Mouse (Mus musculus) forebrain, embryonic 10.5 days (tissue): ENCODE measurements around the gene Mgll. TPM values are rescaled to one million over a fixed set of nuclear protein-coding genes. Genes with fewer than 3 reads are reported as not detected.

ENCODE experiments used
- DNase-seq: peaks from one replicate; pipeline ENCODE4 v3.0.0-alpha.2; 2017; ENCODE audit warnings: low spot score; ENCODE audit errors: extremely low spot score
- H3K27ac ChIP-seq: fragments of 300-500 bp; sonication (generic); 2 replicates; pipeline ENCODE4 v1.5.1; 2016; ENCODE audit warnings: mild to moderate bottlenecking
- H3K27me3 ChIP-seq: fragments of 300-500 bp; sonication (generic); 2 replicates; pipeline ENCODE4 v1.6.1; 2016; ENCODE audit warnings: mild to moderate bottlenecking; ENCODE audit not compliant: poor library complexity, severe bottlenecking
- H3K36me3 ChIP-seq: fragments of 300-500 bp; sonication (generic); replicated peaks from 2 replicates; pipeline ENCODE4 v1.6.1; 2016; ENCODE audit warnings: mild to moderate bottlenecking, moderate library complexity
- H3K4me1 ChIP-seq: fragments of 300-500 bp; sonication (generic); 2 replicates; pipeline ENCODE4 v1.6.1; 2016
- H3K4me3 ChIP-seq: fragments of 300-500 bp; sonication (generic); 2 replicates; pipeline ENCODE4 v1.5.1; 2016; ENCODE audit warnings: mild to moderate bottlenecking, moderate library complexity
- H3K9me3 ChIP-seq: fragments of 300-500 bp; sonication (generic); 2 replicates; pipeline ENCODE4 v1.6.1; 2016; ENCODE audit warnings: mild to moderate bottlenecking, moderate library complexity
- WGBS: fragments of 180-500 bp; shearing (Covaris S2); methylation state at CpG from one replicate; pipeline ENCODE4 v1.1.7; 2016; 5-methylcytosine and 5-hydroxymethylcytosine counted together
- polyA plus RNA-seq: library from polyadenylated mRNA; unstranded; fragments of >200 nt; fragmentation: Nextera tagmentation; extraction: Ambion mirVana; gene quantifications from 2 replicates; pipeline ENCODE4 v1.2.1, GENCODE M21; 2016

Mgll gene
- polyA plus RNA-seq, 1 experiment from 2014 or later = 5.8 TPM

DNA sequence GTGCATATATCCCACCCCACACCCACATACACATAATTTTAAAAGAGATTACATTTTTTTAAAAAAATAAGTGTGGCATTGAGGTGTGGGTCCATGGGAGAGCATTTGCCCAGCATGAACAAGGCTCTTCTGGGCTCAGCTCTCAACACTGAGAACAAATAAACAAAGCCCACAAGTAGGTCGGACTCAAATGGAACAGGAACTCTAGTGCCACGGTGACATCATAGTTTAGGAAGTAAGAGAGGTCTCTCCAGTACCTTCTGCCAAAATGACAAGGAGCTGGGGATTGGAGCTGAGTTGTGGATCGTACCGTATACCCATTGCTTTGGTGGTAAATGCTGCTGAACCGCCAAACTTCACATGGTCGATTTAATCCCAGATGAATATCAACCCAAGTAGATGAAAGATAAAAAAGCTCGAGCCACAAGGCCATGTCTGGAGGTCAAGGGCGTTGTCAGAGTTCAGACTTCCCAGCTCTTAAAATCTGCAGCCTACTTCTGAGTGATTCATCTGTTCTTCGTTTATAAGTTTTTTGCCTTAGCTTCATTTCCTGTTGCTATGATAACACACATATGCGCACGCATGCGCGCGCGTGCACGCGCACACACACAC, 80.9 kb downstream of the Mgll start:
- Histone ChIP-seq H3K4me1 (peaks cover 31% of the 10 kb centered on the region), H3K9me3 (no peaks in the 10 kb centered on the region), H3K27me3 (no peaks in the 10 kb centered on the region), H3K36me3 (no peaks in the 10 kb centered on the region), H3K4me3 (no peak overlapping the region), H3K27ac (no peak overlapping the region)
- no peak for DNase-seq
- 94% methylated on average over 17 of the region's 17 CpGs for WGBS

DNA sequence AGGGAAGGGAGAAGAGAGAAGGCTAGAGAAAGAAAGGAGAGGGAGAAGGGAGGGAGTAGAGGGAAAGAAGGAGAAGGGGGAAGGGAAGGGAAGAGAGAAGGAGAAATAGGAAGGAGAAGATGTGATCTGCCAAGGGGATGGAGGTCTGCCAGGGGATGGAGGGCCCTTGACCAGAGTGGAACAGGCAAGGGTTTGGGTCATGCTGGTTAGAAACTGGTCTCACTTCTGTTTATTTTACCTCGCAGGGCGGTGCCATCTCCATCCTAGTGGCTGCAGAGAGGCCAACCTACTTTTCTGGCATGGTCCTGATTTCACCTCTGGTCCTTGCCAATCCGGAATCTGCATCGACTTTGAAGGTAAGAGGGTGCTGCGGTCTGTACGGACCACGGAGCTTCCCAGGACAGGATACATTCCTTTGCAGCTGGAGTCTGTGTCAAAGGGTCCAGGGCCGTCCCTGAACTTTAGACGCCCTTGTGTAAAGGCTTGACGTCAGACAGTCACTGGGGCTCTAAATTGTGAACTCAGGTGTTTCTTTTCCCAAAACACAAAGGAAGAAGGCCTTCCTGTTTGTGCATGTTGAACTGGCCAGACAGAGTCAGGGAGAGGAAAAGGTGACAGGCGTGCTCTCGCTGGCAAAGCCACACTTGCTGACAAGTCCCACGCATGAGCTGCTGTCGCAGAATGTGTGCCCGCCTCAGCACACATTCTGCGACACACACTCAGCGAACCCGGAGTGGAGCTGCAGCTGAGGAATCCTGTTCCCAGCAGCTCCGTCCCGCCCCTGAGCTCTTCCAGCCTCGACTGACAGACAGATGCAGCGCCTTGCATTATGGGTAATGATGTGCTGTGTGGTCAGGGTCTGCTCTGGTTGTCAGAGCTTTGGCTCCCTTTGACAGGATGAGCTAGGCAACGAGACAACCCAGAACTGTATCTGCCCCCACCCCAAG, 85.2 kb downstream of the Mgll start:
- WGBS = 85% methylated on average over 23 of the region's 23 CpGs
- Histone ChIP-seq H3K4me1 (peaks cover 49% of the 10 kb centered on the region), H3K36me3 (no peaks in the 10 kb centered on the region), H3K27me3 (no peaks in the 10 kb centered on the region), H3K9me3 (no peaks in the 10 kb centered on the region), H3K27ac (no peak overlapping the region), H3K4me3 (no peak overlapping the region)
- no peak for DNase-seq

DNA sequence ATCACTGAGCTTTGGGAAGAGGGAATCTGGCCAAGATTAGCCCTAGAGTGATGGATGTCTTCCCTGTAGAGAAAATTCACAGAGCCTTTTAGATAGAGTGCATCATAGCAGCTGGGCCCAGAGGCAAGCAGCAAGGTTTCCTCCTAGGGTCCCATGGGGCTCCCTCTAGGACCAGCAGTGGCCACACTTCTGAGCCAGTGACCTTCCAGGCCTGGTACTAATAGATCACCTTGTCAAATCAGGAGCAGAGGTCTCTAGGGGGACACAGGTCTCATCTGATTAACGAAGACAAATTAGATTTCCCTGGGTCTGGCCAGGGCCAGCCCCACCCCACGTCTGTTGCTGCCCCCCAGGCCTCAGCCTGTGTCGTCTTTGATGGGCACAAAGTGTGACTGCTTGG, 86.1 kb downstream of the Mgll start:
- H3K27me3 ChIP-seq = no peaks in the 10 kb centered on the region
- H3K4me1 ChIP-seq = peaks cover 58% of the 10 kb centered on the region
- H3K36me3 ChIP-seq = no peaks in the 10 kb centered on the region
- no peak overlapping the region for H3K27ac ChIP-seq
- no peak for DNase-seq
- WGBS = 72% methylated on average over 3 of the region's 3 CpGs
- H3K4me3 ChIP-seq = no peak overlapping the region
- no peaks in the 10 kb centered on the region for H3K9me3 ChIP-seq

DNA sequence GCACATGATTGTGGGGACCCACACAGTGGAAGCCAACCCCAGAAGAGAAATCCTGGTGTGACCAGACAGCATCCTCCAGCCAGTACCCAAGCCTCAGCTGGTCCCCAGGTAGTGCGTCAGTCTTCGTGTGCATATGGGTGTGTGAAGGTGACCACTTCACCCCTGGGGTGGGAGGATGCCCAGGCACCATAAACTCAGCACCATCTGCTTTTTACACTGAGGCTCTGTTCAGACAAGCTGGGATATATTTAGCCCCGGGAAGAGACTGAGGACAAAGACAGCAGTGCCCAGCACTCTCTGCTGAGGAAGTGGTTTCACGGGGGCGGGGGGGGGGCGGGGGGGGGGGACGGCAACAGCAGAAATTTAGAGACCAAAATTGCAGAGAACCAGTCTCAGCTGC, 87.2 kb downstream of the Mgll start:
- H3K27me3 ChIP-seq = no peaks in the 10 kb centered on the region
- WGBS = 65% methylated on average over 7 of the region's 7 CpGs
- H3K4me1 ChIP-seq = peaks cover 66% of the 10 kb centered on the region
- DNase-seq = no peak
- no peaks in the 10 kb centered on the region for H3K36me3 ChIP-seq
- peak overlapping the region; percentile 35; the same call in 1 of the 2 replicates for H3K27ac ChIP-seq
- H3K9me3 ChIP-seq = no peaks in the 10 kb centered on the region
- no peak overlapping the region for H3K4me3 ChIP-seq

DNA sequence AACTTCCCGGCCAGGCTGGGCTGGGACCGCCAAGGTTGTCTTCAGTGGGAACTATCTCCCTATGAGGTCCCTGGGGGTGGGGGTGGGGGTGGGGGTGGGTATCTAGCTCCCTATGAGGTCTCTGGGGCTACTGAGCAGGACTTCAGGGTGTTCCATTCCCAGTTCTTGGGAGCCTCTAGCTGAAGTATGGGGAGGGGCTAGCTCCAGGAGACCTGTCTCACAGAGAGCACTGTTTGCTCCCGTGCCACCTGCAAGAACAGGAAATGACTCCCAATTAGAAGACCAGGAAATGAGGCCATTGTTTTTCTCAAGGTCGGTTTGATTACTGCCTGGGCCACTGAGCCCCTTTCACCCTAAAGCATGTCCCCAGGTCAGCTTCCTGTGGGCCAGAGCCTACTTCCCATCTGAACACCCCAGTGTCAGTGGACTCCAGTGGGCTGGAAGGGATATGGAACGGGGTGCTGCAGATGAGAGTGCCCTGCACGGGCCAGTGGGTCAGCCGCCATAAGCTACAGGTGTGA, 87.7 kb downstream of the Mgll start:
- 64% methylated on average over 7 of the region's 7 CpGs for WGBS
- Histone ChIP-seq H3K4me3 (no peak overlapping the region), H3K27ac (peak overlapping the region; percentile 6; the same call in 1 of the 2 replicates), H3K9me3 (no peaks in the 10 kb centered on the region), H3K4me1 (peaks cover 66% of the 10 kb centered on the region), H3K27me3 (no peaks in the 10 kb centered on the region), H3K36me3 (no peaks in the 10 kb centered on the region)
- no peak for DNase-seq

DNA sequence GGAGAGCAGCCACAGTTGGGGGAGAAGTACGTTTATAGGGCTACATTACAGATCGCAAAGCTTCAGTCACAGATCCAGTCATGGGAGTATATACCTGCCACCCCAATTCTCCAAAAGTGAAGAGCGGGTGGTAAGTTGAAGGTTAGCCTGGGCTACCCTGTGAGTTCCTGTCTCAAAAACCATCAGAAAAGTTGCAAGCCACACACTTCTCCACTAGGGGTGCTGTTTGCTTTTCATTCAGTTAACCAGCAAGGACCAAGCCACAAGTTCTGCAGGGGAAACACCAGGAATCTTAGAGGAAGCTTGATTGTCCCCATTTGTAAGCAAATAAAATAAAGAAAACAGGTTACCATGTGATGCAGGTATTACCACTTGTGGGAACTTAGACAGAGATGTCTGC, 88.7 kb downstream of the Mgll start:
- no peak overlapping the region for H3K4me3 ChIP-seq
- 65% methylated on average over 3 of the region's 3 CpGs for WGBS
- no peak for DNase-seq

DNA sequence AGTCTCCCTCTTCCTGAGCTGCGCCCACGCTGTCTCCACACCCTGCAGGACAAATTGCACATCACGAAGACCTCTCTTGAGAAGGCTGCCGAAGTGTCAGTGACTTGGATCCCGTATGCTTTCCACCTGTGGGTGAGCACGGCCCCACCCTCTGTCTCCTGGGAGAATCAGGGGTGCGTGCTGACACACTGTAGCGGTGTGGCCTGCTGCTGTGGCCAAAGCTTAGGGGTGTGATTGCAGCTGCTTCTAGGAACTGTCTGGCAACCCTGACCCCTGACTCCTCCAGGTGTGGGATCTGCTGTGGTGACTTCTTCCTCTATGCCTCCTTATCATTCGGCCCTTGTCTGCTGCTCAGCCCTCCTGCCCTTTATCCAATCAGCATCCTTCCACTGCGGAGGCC, 89.6 kb downstream of the Mgll start:
- WGBS = 88% methylated on average over 10 of the region's 10 CpGs
- Histone ChIP-seq H3K9me3 (no peaks in the 10 kb centered on the region), H3K4me1 (peaks cover 54% of the 10 kb centered on the region), H3K27ac (no peak overlapping the region), H3K36me3 (no peaks in the 10 kb centered on the region), H3K27me3 (no peaks in the 10 kb centered on the region), H3K4me3 (no peak overlapping the region)
- DNase-seq = no peak

More for the DNA sequence above, 88.7 kb downstream of the Mgll start:
- Histone ChIP-seq H3K36me3 (no peaks in the 10 kb centered on the region), H3K9me3 (no peaks in the 10 kb centered on the region), H3K27me3 (no peaks in the 10 kb centered on the region), H3K27ac (no peak overlapping the region), H3K4me1 (peaks cover 57% of the 10 kb centered on the region)

DNA sequence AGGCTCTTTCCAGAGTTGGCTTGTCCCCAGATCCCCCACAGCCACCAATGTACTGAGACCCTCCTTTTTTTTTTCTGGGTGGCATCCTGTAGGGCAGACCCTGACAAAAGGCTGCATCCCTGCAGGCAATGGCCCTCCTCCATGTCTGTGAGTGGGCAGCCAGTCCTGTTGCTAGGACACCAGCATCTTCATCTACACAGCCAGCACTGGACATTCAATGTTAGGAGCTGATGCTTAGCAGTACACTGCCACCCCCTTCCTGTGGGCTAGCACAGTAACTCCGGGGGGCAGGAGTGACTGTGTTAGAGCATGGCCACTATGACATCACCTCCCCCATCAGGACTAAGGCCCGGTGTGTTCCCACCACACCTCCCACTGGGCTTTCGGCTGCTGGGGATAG, 90.8 kb downstream of the Mgll start:
- Histone ChIP-seq H3K4me3 (no peak overlapping the region), H3K4me1 (peaks cover 47% of the 10 kb centered on the region), H3K9me3 (no peaks in the 10 kb centered on the region), H3K36me3 (no peaks in the 10 kb centered on the region), H3K27me3 (no peaks in the 10 kb centered on the region), H3K27ac (peak overlapping the region; percentile 35; the same call in 1 of the 2 replicates)
- WGBS = 63% methylated on average over 3 of the region's 3 CpGs
- no peak for DNase-seq

GRCm38 (mm10) chr6:88815489-88815888, 91.3 kb downstream of the Mgll start:
- H3K9me3 ChIP-seq = no peaks in the 10 kb centered on the region
- no peak overlapping the region for H3K4me3 ChIP-seq
- peaks cover 43% of the 10 kb centered on the region for H3K4me1 ChIP-seq
- H3K27ac ChIP-seq = peak overlapping the region; percentile 35; the same call in 1 of the 2 replicates
- no peaks in the 10 kb centered on the region for H3K36me3 ChIP-seq
- 81% methylated on average over 3 of the region's 3 CpGs for WGBS
- DNase-seq = no peak
- no peaks in the 10 kb centered on the region for H3K27me3 ChIP-seq

DNA sequence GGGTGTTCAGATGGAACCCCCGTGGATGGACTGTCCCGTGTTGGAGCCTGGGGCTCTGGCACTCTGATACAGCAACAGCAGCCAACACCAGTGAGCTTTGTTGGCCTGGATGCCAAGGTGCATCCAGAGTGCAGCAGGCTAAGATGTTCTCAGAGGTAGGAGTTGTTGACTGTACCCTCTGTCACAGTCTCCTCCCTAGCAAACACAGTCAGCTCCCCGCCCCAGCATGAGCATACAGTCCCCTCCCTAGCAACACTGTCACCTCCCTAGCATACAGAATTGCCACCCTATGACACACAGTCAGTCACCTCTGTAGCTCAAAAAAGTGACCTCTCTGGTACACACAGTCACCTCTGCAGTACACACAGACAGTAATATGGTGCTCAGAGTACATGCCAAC, 92.7 kb downstream of the Mgll start:
- H3K9me3 ChIP-seq = no peaks in the 10 kb centered on the region
- DNase-seq = no peak
- 81% methylated on average over 3 of the region's 3 CpGs for WGBS
- H3K36me3 ChIP-seq = no peaks in the 10 kb centered on the region
- H3K27ac ChIP-seq = no peak overlapping the region
- no peak overlapping the region for H3K4me3 ChIP-seq
- no peaks in the 10 kb centered on the region for H3K27me3 ChIP-seq
- peaks cover 38% of the 10 kb centered on the region for H3K4me1 ChIP-seq

GRCm38 (mm10) chr6:88820853-88821252, 96.6 kb downstream of the Mgll start:
- Histone ChIP-seq H3K36me3 (no peaks in the 10 kb centered on the region), H3K4me3 (no peak overlapping the region), H3K27me3 (no peaks in the 10 kb centered on the region), H3K27ac (no peak overlapping the region), H3K4me1 (peaks cover 10% of the 10 kb centered on the region), H3K9me3 (no peaks in the 10 kb centered on the region)
- no peak for DNase-seq
- 58% methylated on average over 3 of the region's 3 CpGs for WGBS

DNA sequence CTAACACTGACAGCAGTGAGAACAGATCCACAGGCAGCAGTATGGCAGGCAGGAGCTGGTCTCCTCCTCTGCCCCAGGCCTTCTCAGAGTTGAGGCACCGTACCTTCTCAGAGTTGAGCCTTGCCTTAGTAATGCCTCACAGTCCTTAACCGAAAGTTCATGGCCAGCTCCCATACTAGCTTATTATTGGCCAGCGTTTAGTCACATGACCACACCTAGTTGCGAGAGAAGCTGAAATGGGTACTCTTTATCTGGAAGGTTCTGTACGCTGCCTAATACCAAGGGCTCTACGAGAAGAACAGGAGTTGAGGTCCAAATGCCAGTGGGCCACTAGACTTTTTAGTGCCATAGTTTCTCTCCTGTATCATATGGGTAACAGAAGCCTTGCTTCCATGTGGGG, 97.1 kb downstream of the Mgll start:
- no peaks in the 10 kb centered on the region for H3K9me3 ChIP-seq
- H3K4me3 ChIP-seq = no peak overlapping the region
- WGBS = 91% methylated on average over 6 of the region's 6 CpGs
- DNase-seq = no peak
- no peak overlapping the region for H3K27ac ChIP-seq
- peaks cover 8% of the 10 kb centered on the region for H3K4me1 ChIP-seq
- H3K36me3 ChIP-seq = no peaks in the 10 kb centered on the region
- no peaks in the 10 kb centered on the region for H3K27me3 ChIP-seq

DNA sequence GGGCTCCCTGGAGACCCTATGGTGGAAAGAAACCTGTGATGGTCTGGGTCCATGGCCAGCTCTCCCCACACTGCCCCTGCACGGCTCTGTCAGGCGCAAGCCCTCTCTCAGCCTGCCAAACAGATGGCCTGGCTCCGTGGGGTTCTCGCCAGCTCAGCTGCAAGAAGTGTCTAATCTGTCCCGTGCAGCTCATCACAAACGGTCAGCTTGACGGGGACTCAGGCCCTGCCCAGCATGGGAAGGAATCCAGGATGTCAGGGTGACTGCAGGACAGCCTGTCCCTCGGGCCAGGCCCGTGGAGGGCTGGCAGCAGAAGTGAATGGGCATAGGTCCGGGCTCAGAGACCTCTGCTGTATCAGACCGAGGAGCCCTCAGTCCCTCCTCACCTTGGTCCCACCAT, 97.7 kb downstream of the Mgll start:
- no peak overlapping the region for H3K27ac ChIP-seq

More for the DNA sequence above, 97.7 kb downstream of the Mgll start:
- Histone ChIP-seq H3K9me3 (no peaks in the 10 kb centered on the region), H3K4me3 (no peak overlapping the region), H3K4me1 (peaks cover 14% of the 10 kb centered on the region), H3K27me3 (no peaks in the 10 kb centered on the region), H3K36me3 (no peaks in the 10 kb centered on the region)
- WGBS = 90% methylated on average over 11 of the region's 11 CpGs
- no peak for DNase-seq
